Mouse (Mus musculus): Measurements from ENCODE around the gene Tmem135.

DNA sequence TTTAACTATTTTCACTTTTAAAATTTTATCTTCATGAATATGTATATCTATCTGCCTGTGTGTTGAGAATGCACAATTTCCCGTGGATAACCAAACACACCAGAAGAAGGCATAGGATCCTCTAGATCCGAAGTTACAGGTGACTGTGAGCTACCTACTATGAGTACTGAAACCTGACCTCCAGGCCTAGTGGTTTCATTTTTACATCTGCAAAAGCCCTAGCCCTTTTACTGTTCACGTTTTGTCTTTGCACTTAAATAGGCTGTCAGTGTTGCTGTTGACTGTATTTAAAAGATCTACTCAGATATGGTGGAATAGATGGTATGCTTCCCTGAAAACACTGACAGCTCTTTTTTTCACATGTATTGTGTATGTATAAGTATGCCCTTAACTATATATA is 197.9 kb downstream of the Tmem135 start:
- TF ChIP-seq POLR2A (IDR thresholded peaks at IDR 0.05; ENCODE audit: low read depth, low read length) (no peak), CTCF (IDR thresholded peaks at IDR 0.05; ENCODE audit: extremely low read depth, insufficient read length, insufficient replicate concordance, low read depth, low read length) (no peak)

Measured in small intestine, adult 2 months (tissue).